Mouse (Mus musculus) activated CD4-positive, CD25-positive, alpha-beta regulatory T cell, adult 4 months (primary cell): ENCODE data around the gene Tbc1d1. TPM values are rescaled to one million over a fixed set of nuclear protein-coding genes. Genes with fewer than 3 reads are reported as not detected.

Experiments used
- ATAC-seq: one replicate; pipeline ENCODE4 v1.8.0; 2017
- polyA plus RNA-seq, 2 experiments: library from polyadenylated mRNA; unstranded; fragments of 100-300 nt; shearing (Covaris generic); gene quantifications; one replicate each; pipeline ENCODE4 v1.2.1; 2017

Tbc1d1 gene
- polyA plus RNA-seq, 2 experiments from 2014 or later, result 36.6 to 37.7 TPM

- no peak for ATAC-seq
Observed at GRCm38 (mm10) chr5:64207800-64208199, 51.7 kb downstream of the Tbc1d1 start.

GRCm38 (mm10) chr5:64210817-64211216 is 54.7 kb downstream of the Tbc1d1 start:
- no peak for ATAC-seq

GRCm38 (mm10) chr5:64211284-64211683 is 55.2 kb downstream of the Tbc1d1 start:
- ATAC-seq, result no peak

- no peak for ATAC-seq
Observed at GRCm38 (mm10) chr5:64212206-64212605, 56.1 kb downstream of the Tbc1d1 start.

GRCm38 (mm10) chr5:64212619-64213018 is 56.5 kb downstream of the Tbc1d1 start:
- no peak for ATAC-seq

- ATAC-seq, result no peak
Observed at GRCm38 (mm10) chr5:64215806-64216205, 59.7 kb downstream of the Tbc1d1 start.

GRCm38 (mm10) chr5:64216326-64216725 is 60.2 kb downstream of the Tbc1d1 start:
- ATAC-seq, result no peak

GRCm38 (mm10) chr5:64217256-64217655 is 61.2 kb downstream of the Tbc1d1 start:
- ATAC-seq, result no peak

GRCm38 (mm10) chr5:64217816-64218602 is 61.9 kb downstream of the Tbc1d1 start:
- no peak for ATAC-seq

GRCm38 (mm10) chr5:64218603-64218999 is 62.5 kb downstream of the Tbc1d1 start:
- no peak for ATAC-seq

- no peak for ATAC-seq
Observed at GRCm38 (mm10) chr5:64220776-64221175, 64.7 kb downstream of the Tbc1d1 start.

- no peak for ATAC-seq
Observed at GRCm38 (mm10) chr5:64224735-64225425, 68.8 kb downstream of the Tbc1d1 start.

- no peak for ATAC-seq
Observed at GRCm38 (mm10) chr5:64228252-64228651, 72.1 kb downstream of the Tbc1d1 start.

GRCm38 (mm10) chr5:64229336-64229866 is 73.3 kb downstream of the Tbc1d1 start:
- no peak for ATAC-seq

GRCm38 (mm10) chr5:64230061-64230466 is 74.0 kb downstream of the Tbc1d1 start:
- peak; percentile 85 for ATAC-seq

GRCm38 (mm10) chr5:64230507-64231041 is 74.5 kb downstream of the Tbc1d1 start:
- ATAC-seq, result peak; percentile 20

- no peak for ATAC-seq
Observed at GRCm38 (mm10) chr5:64232872-64233271, 76.8 kb downstream of the Tbc1d1 start.

GRCm38 (mm10) chr5:64234269-64234985 is 78.3 kb downstream of the Tbc1d1 start:
- ATAC-seq, result no peak

- no peak for ATAC-seq
Observed at GRCm38 (mm10) chr5:64235250-64235649, 79.1 kb downstream of the Tbc1d1 start.

GRCm38 (mm10) chr5:64236561-64236960 is 80.5 kb downstream of the Tbc1d1 start:
- ATAC-seq, result no peak

GRCm38 (mm10) chr5:64237263-64237662 is 81.2 kb downstream of the Tbc1d1 start:
- no peak for ATAC-seq

GRCm38 (mm10) chr5:64237693-64238092 is 81.6 kb downstream of the Tbc1d1 start:
- no peak for ATAC-seq
